Mouse (Mus musculus): ENCODE data around the gene Mov10l1.

Gene Mov10l1

GRCm38 (mm10) chr15:88982534-88983079 lies at the start of gene Mov10l1:
Gene Mov10l1 (plus strand): TSS chr15:88982909.
- no peak for DNase-seq

- no peak for DNase-seq
These were observed 48.6 kb upstream of the Mov10l1 start for GRCm38 (mm10) chr15:88934141-88934540.

GRCm38 (mm10) chr15:88936619-88937290 lies 46.0 kb upstream of the Mov10l1 start:
- DNase-seq: no peak

GRCm38 (mm10) chr15:88937291-88937650 lies 45.4 kb upstream of the Mov10l1 start:
- no peak for DNase-seq

- DNase-seq: no peak
These were observed 39.9 kb upstream of the Mov10l1 start for GRCm38 (mm10) chr15:88942783-88943182.

- DNase-seq: no peak
These were observed 38.7 kb upstream of the Mov10l1 start for GRCm38 (mm10) chr15:88943896-88944551.

GRCm38 (mm10) chr15:88946851-88947250 lies 35.9 kb upstream of the Mov10l1 start:
- DNase-seq: peak; percentile 50 to 58

GRCm38 (mm10) chr15:88951246-88951645 lies 31.5 kb upstream of the Mov10l1 start:
- no peak for DNase-seq

GRCm38 (mm10) chr15:88954368-88955072 lies 28.2 kb upstream of the Mov10l1 start, which contains the start of gene Ttll8:
Gene Ttll8 (minus strand): TSS chr15:88954418.
- DNase-seq: peak; percentile 9 to 19

- no peak for DNase-seq
These were observed 27.4 kb upstream of the Mov10l1 start for GRCm38 (mm10) chr15:88955342-88955741.

- no peak for DNase-seq
These were observed 25.2 kb upstream of the Mov10l1 start for GRCm38 (mm10) chr15:88957522-88957921.

GRCm38 (mm10) chr15:88964070-88964578 lies 18.6 kb upstream of the Mov10l1 start:
- no peak for DNase-seq

- no peak for DNase-seq
These were observed 10.4 kb upstream of the Mov10l1 start for GRCm38 (mm10) chr15:88972300-88972699.

GRCm38 (mm10) chr15:88978281-88979137 lies 4.2 kb upstream of the Mov10l1 start, which contains the start of gene Mlc1:
Gene Mlc1 (minus strand): TSS chr15:88979007.
- DNase-seq: no peak

GRCm38 (mm10) chr15:88979138-88979446 lies 3.6 kb upstream of the Mov10l1 start:
- DNase-seq: no peak

GRCm38 (mm10) chr15:88989236-88989635 lies 6.5 kb downstream of the Mov10l1 start:
- peak in 1 of 2 experiments; percentile 7 for DNase-seq

GRCm38 (mm10) chr15:88998636-88999035 lies 15.9 kb downstream of the Mov10l1 start:
- DNase-seq: no peak

GRCm38 (mm10) chr15:88999124-88999523 lies 16.4 kb downstream of the Mov10l1 start:
- no peak for DNase-seq

- DNase-seq: no peak
These were observed 17.7 kb downstream of the Mov10l1 start for GRCm38 (mm10) chr15:89000367-89000766.

- no peak for DNase-seq
These were observed 18.5 kb downstream of the Mov10l1 start for GRCm38 (mm10) chr15:89001245-89001644.

- DNase-seq: no peak
These were observed 24.3 kb downstream of the Mov10l1 start for GRCm38 (mm10) chr15:89007002-89007401.

GRCm38 (mm10) chr15:89007781-89008180 lies 25.1 kb downstream of the Mov10l1 start:
- DNase-seq: no peak
